Mouse (Mus musculus) erythroblast, embryonic 14.5 days (primary cell): ENCODE measurements around the gene Gm9945.

Experiments used
- GATA1 ChIP-seq: IDR thresholded peaks from 2 replicates; pipeline ENCODE4 v1.6.1; 2012; ENCODE audit warnings: low read length, inconsistent platforms, mixed read lengths
- TAL1 ChIP-seq: IDR thresholded peaks from 3 replicates; pipeline ENCODE4 v1.6.1; 2012; ENCODE audit warnings: low read length, inconsistent platforms, mixed read lengths

DNA sequence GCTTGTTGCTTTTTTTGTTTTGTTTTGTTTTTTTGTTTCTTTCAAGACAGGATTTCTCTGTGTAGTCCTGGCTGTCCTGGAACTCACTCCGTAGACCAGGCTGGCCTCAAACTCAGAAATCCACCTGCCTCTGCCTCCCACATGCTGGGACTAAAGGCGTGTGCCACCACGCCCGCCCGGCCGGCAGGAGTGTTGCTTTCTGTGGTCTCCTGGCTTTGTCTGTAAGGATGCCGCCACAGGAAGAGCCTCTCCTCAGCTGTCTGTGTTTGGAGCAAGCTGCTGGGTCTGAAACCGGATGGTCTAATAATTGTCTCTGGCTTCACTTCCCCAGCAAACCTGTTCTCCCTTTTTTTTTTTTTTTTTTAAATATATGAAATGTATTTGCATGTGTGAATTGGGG is 44.5 kb upstream of the Gm9945 start:
- TF ChIP-seq TAL1 (no peak), GATA1 (no peak)
